Comparison of ENCODE assay signal across 24 mouse cellular contexts in the genomic region with DNA sequence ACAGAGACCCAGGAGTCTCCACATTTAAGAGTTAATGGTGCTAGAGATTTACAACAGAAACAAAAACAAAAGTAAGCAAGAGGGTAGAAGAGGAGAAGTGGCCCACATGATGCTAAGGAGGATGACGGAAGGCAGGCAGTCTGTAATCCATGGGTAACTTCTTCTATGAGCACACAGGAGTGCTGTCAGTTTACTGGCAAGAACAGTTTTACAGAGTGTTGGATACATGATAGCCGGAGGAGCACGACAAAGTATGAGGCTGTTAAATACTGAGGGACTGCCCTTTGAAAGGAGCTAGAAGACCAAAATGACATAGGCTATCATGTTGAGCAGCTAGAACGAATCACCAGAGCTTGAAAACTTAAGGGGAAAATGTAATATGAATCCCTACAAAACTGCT.
DNase-seq lines count a peak whose midpoint lies in the region; ATAC-seq and TF ChIP-seq lines count a peak whose summit lies in the region.
"Had no signal": no experiment of that assay in that cellular context is flagged by ENCODE, and none has a peak within 500 bp of the region (broad histone marks: within the 10 kb centered on the region; RNA-seq: fewer than 3 reads in every experiment).

No protein-coding gene starts in this region.

- H3K4me1 ChIP-seq in heart, embryonic 13.5 days = peaks cover 37% of the 10 kb centered on the region
- H3K4me1 ChIP-seq in kidney, embryonic 15.5 days = peaks cover 5% of the 10 kb centered on the region; the same call in 1 of the 2 replicates
- peaks cover 8% of the 10 kb centered on the region; the same call in 1 of the 2 replicates for H3K4me1 ChIP-seq in lung, embryonic 16.5 days (replicated peaks; ENCODE audit: control insufficient read depth, insufficient read depth, low read length)
- peaks cover 9% of the 10 kb centered on the region for H3K4me1 ChIP-seq in olfactory bulb, adult 2 months (ENCODE audit: control insufficient read depth, insufficient read depth, low read length)
- H3K4me1 ChIP-seq: intestine, embryonic 15.5 days; liver, embryonic 13.5 days; neural tube, embryonic 12.5 days had no signal

- H3K36me3 ChIP-seq in heart, embryonic 13.5 days = no peaks in the 10 kb centered on the region
- no peaks in the 10 kb centered on the region for H3K36me3 ChIP-seq in kidney, embryonic 15.5 days
- no peaks in the 10 kb centered on the region for H3K36me3 ChIP-seq in lung, embryonic 16.5 days (ENCODE audit: control insufficient read depth, insufficient read depth, low read length)
- H3K36me3 ChIP-seq: hindbrain, embryonic 12.5 days; intestine, embryonic 15.5 days; liver, embryonic 13.5 days; midbrain, embryonic 12.5 days; neural tube, embryonic 12.5 days had no signal

- no peak for TF ChIP-seq POLR2A in olfactory bulb, adult 2 months (IDR thresholded peaks at IDR 0.05; ENCODE audit: insufficient read depth, low read depth, low read length)

- 54% methylated on average over 4 of the region's 4 CpGs for WGBS in heart, embryonic 13.5 days
- 44% methylated on average over 4 of the region's 4 CpGs for WGBS in kidney, embryonic 15.5 days
- 56% methylated on average over 4 of the region's 4 CpGs for WGBS in lung, embryonic 16.5 days
- 88% methylated on average over 4 of the region's 4 CpGs for WGBS in olfactory bulb, adult 2 months

- H3K9ac ChIP-seq in heart, embryonic 13.5 days = no peak overlapping the region
- H3K9ac ChIP-seq in kidney, embryonic 15.5 days = no peak overlapping the region
- H3K9ac ChIP-seq in lung, embryonic 16.5 days (ENCODE audit: low read length) = no peak overlapping the region
- H3K9ac ChIP-seq: hindbrain, embryonic 12.5 days; intestine, embryonic 15.5 days; liver, embryonic 13.5 days; midbrain, embryonic 12.5 days; neural tube, embryonic 12.5 days had no signal

- H3K9me3 ChIP-seq in heart, embryonic 13.5 days = no peaks in the 10 kb centered on the region
- H3K9me3 ChIP-seq in kidney, embryonic 15.5 days (replicated peaks) = no peaks in the 10 kb centered on the region
- H3K9me3 ChIP-seq in lung, embryonic 16.5 days (ENCODE audit: control insufficient read depth, low read length) = no peaks in the 10 kb centered on the region
- H3K9me3 ChIP-seq: hindbrain, embryonic 12.5 days; intestine, embryonic 15.5 days; liver, embryonic 13.5 days; megakaryocyte, embryonic 14.5 days; midbrain, embryonic 12.5 days; neural tube, embryonic 12.5 days had no signal

- H3K4me3 ChIP-seq in heart, embryonic 13.5 days = no peak overlapping the region
- no peak overlapping the region for H3K4me3 ChIP-seq in kidney, embryonic 15.5 days (replicated peaks)
- H3K4me3 ChIP-seq in lung, embryonic 16.5 days (ENCODE audit: low read length) = no peak overlapping the region
- no peak overlapping the region for H3K4me3 ChIP-seq in olfactory bulb, adult 2 months (ENCODE audit: insufficient read depth, low read depth, low read length)
- H3K4me3 ChIP-seq: erythroblast, embryonic 14.5 days; hindbrain, embryonic 12.5 days; intestine, embryonic 15.5 days; liver, embryonic 13.5 days; megakaryocyte, embryonic 14.5 days; midbrain, embryonic 12.5 days; myocyte; neural tube, embryonic 12.5 days had no signal

- peak overlapping the region; percentile 36; the same call in 1 of the 2 replicates for H3K27ac ChIP-seq in heart, embryonic 13.5 days (replicated peaks)
- H3K27ac ChIP-seq in kidney, embryonic 15.5 days = peak overlapping the region; percentile 5; the same call in 1 of the 2 replicates
- no peak overlapping the region for H3K27ac ChIP-seq in lung, embryonic 16.5 days (ENCODE audit: low read length)
- 0 out of 2 replicates have a peak overlapping the region, but pooled peaks have one; percentile 6 for H3K27ac ChIP-seq in olfactory bulb, adult 2 months (ENCODE audit: insufficient read depth, low read depth, low read length)
- H3K27ac ChIP-seq: hindbrain, embryonic 12.5 days; hindbrain, postnatal 0 days; intestine, embryonic 15.5 days; liver, embryonic 13.5 days; midbrain, embryonic 12.5 days; neural tube, embryonic 12.5 days had no signal

- DNase-seq in heart, postnatal 25 days (ENCODE audit: low spot score) = no peak
- DNase-seq in kidney, postnatal 25 days = no peak
- DNase-seq in lung, postnatal 4 days = no peak
- DNase-seq: adrenal gland, postnatal 25 days; B cell, adult 2 months; cerebellum, adult 18-20 months; heart, postnatal 36 days; kidney, adult 9 months; liver, embryonic 13.5 days; thymus, adult 2 months; thymus, postnatal 36 days had no signal

- ATAC-seq in heart, embryonic 13.5 days (ENCODE audit: extremely low read depth, insufficient number of reproducible peaks, low FRiP score, low TSS enrichment) = no peak
- ATAC-seq in kidney, embryonic 15.5 days (replicated peaks; ENCODE audit: low FRiP score) = peak; percentile 84
- ATAC-seq in lung, embryonic 16.5 days (ENCODE audit: low read depth) = 0 out of 2 replicates have a peak, but pooled peaks have one; percentile 24
- ATAC-seq: forebrain, embryonic 16.5 days; hindbrain, postnatal 0 days; intestine, embryonic 15.5 days had no signal

- no peak for TF ChIP-seq CTCF in olfactory bulb, adult 2 months (IDR thresholded peaks at IDR 0.05; ENCODE audit: insufficient read depth, low read depth, low read length)

- intact Hi-C loops in heart, postnatal 25 days (cut with DNase I) = no loop called here

- H3K4me2 ChIP-seq in heart, embryonic 13.5 days = no peak overlapping the region
- no peak overlapping the region for H3K4me2 ChIP-seq in kidney, embryonic 15.5 days
- H3K4me2 ChIP-seq in lung, embryonic 16.5 days (ENCODE audit: low read depth, low read length) = no peak overlapping the region
- H3K4me2 ChIP-seq: hindbrain, embryonic 12.5 days; intestine, embryonic 15.5 days; liver, embryonic 13.5 days; midbrain, embryonic 12.5 days; neural tube, embryonic 12.5 days had no signal

- no peaks in the 10 kb centered on the region for H3K27me3 ChIP-seq in heart, embryonic 13.5 days (replicated peaks)
- no peaks in the 10 kb centered on the region for H3K27me3 ChIP-seq in kidney, embryonic 15.5 days
- H3K27me3 ChIP-seq in lung, embryonic 16.5 days (ENCODE audit: control insufficient read depth, insufficient read depth, low read depth, low read length) = no peaks in the 10 kb centered on the region
- H3K27me3 ChIP-seq: hindbrain, embryonic 12.5 days; intestine, embryonic 15.5 days; liver, embryonic 13.5 days; megakaryocyte, embryonic 14.5 days; midbrain, embryonic 12.5 days; neural tube, embryonic 12.5 days had no signal
